Mouse (Mus musculus) gastrocnemius, postnatal 36 days (tissue): Measurements from ENCODE around the gene Dkkl1. TPM values are rescaled to one million over a fixed set of nuclear protein-coding genes. Genes with fewer than 3 reads are reported as not detected.
A peak's percentile ranks its signal among the peaks of the same experiment; 100 is the strongest.

Experiments used
- DNase-seq, 2 experiments: peaks; one replicate each; pipeline ENCODE4 v3.0.0; 2022
- intact Hi-C: fragments of 180-260 bp; cut with DNase I; formaldehyde crosslinking; loops from one replicate; pipeline ENCODE4 v1.15.1; 2025
- total RNA-seq, 2 experiments: library from RNA; stranded (reverse); gene quantifications; 2 replicates each; pipeline ENCODE4 v1.2.3; 2021

Gene Dkkl1
- total RNA-seq, 2 experiments from 2014 or later: not detected

DNA sequence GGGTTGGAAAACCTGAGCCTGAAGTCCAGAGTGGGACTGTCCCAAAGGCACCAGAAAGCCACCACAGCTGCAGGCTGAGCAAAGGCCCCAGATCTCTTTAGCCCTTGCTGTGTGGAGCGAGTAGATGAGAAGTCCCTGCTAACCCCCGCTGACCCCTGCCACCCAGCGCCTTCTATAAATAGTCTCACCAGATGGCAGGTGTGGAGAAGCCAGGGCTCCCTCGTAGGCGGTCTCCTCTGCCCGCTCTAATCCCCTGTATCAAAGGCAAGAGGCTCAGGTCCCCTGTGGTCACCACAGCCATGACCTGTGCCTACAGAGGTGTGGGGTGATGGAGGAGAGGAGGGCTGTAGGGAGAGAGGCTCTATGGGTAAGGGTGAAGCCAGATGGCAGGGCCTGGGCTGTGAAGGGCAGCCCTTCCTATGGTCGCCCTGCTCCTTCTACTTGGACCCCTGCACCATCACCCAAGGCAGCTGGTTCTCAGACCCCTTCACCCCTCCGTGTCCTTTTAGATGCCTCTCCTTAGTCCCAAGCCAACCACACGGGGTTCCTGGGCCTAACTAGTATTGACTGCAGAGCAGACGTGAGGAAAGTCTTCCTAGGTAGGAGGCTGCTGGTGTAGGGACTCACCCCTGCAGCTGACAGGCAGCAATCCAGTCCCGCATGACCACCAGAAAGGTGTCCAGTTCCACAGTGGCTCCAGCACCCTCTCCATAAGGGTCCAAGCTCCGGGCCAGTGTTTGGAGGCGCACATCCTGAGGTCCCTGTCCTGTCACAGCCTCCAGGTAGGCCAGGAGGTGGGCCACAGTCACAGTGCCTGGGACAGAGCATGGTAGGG is 16.4 kb downstream of the Dkkl1 start:
- intact Hi-C loops: loop anchor here (5.0 kb wide), 1 partner anchor 118 kb away; no protein-coding TSS in a partner anchor
- no peak for DNase-seq

DNA sequence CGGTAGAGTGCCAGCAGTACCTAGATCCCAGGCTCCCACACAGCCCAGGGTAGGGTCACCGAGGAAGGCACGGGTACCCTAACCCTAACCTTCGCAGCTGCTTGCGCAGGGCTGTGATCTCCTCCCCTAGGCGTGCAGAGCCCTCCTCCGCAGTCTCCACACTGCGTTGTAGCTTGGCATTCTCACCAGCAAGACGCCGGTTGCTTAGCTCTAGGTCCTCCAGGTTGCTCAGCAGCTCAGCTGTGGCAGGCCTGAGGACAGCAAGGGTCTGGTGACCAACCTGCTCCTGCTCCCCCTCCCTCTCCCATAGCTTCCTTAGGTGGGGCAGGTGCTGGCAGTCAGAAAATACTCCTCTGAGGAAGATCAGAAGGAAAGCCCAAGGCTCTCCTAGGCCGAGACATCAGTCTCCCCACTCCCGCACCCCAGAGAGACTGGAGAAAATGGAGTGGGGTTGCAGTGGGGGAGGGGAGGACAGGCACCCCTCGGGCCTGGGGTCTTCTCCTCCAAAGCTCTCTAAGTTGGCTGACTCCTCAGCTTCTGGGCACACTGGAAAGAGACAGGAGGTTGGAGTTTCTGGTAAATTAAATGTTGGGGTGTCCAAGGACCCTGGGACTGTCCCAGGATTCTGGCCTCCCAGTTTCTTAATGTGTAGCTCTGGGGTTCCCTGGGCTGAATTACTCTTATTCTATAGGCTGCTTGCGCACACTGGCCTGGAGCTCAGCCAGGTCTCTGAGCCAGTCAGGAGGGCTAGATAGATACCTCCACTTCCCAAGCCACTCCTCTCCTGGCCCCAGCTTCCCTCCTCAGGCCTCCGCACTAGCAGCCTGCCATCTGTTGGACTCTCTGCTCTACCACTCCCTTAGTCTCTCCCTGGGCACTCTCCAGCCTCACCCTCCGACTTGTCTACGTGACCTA is 17.8 kb downstream of the Dkkl1 start:
- no peak for DNase-seq
- intact Hi-C loops: no loop called here

DNA sequence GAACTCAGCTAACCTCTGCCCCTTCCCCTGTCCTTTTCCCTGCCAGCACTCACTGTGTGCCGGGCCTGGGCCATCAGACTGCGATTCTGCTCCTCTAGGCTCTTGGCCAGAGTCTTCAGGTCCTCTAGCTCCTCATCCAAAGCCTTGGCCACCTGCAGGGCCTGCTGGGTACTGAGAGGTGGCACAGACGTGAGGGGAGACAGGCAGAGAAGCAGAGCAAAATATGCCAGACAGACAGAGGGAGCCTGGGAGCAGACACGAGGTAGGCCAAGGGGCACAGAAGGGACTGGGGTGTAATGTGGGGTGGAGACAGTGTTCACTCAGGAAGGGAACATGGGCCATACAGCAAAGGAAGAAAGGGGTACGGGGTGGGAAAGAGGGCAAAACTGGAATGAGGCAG is 18.5 kb downstream of the Dkkl1 start:
- intact Hi-C loops: no loop called here
- DNase-seq: no peak

DNA sequence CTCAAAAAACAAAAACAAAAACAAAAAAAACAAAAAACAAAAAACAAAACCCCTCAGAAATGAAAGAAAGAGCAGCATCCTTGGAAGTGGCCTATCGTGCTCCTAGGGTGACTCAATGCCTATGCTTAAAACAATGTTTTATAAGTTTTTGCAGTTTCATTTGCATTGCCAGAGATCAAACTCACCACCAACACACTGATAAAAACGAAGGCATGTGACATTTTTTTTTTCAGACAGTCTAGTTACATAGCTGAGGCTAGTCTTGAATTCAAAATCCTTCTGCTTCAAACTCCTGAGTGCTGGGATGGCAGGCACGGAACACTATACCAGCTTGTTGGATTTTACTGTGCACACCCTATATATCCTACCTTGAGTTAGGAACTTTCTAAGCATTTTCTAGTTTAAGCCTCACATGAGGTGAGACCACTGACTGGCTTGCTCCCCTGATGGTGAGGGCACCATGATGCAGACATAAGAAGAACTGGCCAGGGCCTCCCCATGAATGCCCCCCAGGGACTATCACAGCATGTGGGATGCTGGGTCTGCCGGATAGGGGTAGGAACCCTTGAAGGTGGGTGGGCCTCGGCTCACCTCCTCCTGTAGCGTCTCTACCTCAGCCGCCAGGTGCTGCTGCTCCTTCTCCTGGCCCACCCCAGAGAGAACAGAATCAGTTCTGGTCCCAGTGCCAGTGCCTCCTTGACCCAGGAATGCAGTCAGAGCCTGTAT is 19.2 kb downstream of the Dkkl1 start:
- intact Hi-C loops: no loop called here
- DNase-seq: no peak

DNA sequence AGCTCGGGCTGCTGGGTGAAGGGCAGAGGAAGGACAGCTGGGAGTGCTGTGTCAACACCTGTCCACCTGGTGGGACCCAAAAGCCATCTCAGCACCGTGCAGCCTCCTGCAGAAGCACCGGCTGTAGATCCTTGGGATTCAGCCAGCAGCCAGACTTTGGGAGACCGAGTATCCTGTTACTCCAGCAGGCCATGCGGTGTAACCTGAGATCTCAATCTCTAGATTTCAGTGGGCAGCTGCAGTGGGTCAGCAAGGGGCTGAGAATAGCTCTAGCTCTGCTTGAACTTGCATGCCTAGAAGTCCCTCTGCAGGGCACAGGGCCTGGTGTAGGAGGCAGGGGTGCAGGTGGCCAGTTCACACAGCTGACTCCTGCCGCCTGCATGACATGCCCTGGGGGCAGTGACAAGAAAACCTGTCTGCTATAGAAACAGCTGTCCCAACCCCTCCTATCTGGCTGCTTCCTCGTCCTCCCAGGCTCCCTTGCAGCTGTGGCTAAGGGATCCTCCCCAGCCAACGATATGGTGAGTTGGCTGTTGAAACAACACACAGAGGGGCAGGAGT is 20.1 kb downstream of the Dkkl1 start:
- DNase-seq: peak; percentile 34 to 41
- intact Hi-C loops: no loop called here

DNA sequence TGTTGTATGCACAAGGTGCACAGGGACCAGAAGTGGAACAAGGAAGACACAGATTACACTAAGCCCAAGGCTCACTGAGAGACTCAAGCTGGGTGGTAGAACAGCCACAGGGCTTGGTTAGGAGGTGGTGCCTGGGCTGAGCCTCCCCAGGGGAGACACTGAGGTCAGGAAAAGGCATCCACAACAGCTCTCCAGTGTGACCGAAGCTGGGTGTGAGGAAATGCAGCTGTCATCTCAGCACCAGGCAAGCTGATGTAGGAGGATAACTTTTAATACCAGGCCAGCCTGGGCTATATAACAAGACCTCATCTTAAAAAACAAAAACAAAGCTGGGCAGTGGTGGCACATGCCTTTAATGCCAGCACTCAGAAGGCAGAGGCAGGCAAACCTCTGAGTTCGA is 20.8 kb downstream of the Dkkl1 start:
- intact Hi-C loops: no loop called here
- DNase-seq: no peak

DNA sequence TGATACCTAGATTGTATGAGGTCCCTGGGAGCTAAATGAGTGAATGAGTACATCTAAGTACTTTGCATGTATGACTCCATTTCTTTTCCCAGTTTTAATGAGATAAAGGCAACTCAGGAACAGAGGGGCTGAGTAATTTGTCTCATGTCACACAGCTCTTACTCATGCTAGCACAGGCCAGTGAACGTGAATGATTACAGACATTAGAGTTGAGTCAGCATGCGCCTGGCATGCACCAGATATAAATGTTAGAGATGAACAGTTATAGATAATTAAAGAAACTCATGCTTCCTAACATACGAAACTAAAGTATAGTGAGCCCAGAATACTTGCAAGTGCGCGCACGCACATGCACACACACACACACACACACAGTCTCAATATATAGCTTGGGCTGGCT is 21.8 kb downstream of the Dkkl1 start:
- DNase-seq: no peak

DNA sequence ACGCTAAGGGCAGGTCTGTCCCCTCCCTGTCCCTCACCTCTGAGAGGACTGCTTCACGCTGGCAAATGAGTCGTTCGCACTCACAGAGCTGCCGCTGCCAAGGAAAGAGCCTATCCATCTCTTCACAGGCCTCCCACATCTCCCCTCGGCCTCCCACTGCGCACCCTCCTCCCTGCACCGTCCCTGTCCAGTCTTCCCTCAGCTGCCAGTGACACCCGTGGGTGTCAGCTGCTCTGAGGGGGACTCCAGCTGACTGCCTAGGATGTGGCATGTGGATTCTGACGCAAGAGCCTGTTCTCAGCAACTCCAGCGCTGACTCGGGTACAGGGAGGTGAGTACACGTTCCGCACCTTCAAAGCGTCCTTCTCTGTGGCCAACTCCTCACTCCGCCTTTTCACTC is 22.3 kb downstream of the Dkkl1 start:
- intact Hi-C loops: no loop called here
- DNase-seq: no peak

More for the DNA sequence above, 21.8 kb downstream of the Dkkl1 start:
- intact Hi-C loops: no loop called here

DNA sequence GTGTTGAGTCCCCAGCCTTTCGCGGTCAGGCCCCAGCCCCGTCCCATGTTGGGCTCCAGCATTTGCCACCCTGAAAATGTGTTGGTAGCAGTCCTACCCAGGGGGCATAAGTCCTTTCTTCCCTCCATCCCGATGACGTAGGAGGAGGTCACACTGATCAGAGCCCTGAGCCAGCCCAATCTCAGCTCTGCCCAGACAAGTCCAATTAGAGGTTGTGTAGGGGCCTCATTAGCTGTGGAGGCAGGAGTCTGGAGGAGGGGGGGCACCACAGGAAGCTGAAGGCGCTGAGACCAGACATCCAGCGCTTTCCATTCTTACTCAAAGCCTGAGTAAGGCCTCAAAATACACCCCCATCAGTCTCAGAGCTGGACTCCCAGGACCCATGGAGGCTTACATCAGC is 26.0 kb downstream of the Dkkl1 start:
- intact Hi-C loops: no loop called here
- no peak for DNase-seq

DNA sequence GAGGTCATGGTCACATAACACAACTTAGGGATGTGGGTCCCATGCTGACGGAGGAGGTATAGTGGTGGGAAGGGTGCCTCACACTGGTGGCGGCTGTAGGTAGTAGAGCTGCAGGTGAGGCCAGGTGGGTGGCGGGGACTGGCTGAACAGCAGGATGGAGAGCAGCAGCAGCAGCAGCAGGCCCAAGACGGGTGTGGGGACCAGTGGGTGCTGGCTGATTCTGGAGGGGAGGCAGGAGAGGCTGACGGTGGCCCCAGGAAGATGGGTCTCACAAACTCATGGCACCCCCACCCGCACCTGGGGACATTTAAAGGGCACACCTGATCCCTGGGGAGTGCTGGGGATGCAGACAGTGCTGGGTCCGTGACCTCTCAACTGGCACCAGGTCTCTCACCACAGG is 28.3 kb downstream of the Dkkl1 start:
- no peak for DNase-seq
- intact Hi-C loops: no loop called here

DNA sequence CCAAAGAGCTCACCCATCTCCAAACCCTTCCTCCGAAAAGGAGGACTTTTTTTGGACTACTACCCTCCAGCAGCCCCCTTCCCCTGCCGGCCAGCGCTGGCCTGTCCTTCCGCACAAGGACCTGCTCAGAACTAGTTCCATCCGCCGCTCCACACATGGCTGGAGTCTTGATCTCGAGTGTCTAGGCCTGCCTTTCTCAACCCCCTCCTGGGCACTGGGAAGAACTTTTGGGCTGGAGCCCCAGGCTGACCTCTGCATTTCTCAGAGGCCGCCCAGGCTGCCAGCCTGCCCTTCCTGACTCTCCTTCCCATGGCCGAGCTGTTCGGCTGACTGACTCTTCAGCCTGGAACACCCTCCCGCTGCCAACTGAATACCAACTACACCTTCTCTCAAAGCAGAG is 29.3 kb downstream of the Dkkl1 start:
- intact Hi-C loops: no loop called here
- no peak for DNase-seq

DNA sequence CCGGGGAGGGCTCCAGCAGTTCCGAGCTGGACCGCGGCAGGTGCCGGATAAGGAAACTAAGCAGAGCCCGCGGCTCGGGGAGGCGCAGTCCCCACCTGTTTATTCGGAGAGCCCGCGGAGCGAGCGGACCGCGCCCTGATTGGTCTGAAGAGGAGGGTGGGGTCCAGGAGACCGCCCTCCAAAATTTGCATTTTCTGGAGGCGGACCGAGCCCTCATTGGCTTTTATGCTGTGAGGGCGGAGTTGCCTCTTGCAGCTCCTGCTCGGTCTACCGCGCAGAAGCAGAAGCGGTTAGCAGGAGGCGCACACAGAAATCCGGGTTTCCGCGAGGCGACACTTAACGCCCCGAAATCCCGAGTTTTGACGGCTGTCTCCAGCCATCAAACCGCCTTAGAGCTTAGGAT is 29.7 kb downstream of the Dkkl1 start:
- intact Hi-C loops: no loop called here
- DNase-seq: peak; percentile 75 to 80

DNA sequence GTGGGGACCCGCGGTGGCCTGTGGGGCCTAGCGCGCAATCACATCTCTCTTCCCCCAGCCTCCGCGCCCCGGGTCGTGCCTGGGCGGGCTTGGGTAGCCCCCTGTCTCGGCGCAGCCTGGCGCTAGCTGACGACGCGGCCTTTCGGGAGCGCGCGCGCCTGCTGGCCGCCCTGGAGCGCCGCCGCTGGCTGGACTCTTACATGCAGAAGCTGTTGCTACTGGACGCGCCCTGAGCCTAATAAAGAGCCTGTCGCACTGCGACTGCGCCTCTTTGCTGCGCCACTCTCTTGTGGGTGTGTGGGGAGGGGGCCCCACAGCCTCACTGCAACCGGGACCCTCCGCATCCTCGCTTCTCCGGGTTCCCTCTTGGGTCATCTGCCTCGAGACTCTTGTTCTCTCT is 30.4 kb downstream of the Dkkl1 start:
- no peak for DNase-seq
- intact Hi-C loops: no loop called here

DNA sequence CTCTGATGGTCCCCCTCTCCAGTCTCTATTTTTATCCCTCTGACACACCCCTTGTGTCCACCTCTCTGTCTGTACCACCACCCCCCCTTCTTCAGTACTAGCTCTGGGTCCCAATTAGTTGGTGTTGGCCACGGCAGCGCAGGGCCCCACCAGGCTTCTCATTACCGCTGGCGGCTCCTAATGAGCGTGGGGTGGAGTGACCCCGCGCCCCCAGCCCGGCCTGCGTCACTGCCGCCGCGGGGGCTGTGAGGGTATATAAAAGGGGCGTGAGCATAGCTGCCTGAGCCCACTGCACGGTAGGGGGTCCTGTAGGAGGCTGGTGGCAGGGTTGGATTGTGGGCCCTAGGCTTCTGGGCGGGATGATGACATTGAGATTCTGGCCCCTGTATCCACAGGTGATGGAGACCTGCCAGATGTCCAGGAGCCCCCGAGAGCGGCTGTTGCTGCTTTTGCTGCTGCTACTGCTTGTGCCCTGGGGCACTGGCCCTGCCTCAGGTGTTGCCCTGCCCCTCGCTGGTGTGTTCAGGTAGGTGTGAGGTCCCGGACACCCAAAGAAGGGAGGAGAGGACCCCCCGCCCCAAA is 31.0 kb downstream of the Dkkl1 start, which contains the start of gene Pth2:
Gene Pth2 (plus strand): TSS at position 100 of the 582 bp plus-strand sequence.
- DNase-seq: no peak
- intact Hi-C loops: no loop called here

DNA sequence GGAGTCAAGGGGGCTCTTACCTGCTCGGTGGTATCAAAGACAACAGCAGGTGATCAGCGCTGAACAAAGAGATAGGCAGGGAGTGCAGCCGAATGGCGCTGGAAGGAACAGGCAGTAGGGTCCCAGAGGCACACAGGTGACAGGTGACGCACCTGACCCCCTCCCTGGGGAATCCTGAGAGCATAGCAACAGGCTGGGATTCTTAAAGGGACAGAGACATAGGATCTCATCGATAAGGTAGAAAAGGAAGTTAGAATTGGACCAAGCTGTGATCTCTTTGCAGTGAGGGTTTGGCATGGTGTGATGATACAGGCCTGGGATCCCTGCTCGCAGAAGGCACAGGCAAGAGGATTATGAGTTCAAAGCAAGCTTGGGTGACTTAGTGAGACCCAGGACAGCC is 32.5 kb downstream of the Dkkl1 start, which contains the start of gene Gfy:
Gene Gfy (minus strand): TSS at position 101 of the 400 bp plus-strand sequence.
- intact Hi-C loops: no loop called here
- DNase-seq: no peak

DNA sequence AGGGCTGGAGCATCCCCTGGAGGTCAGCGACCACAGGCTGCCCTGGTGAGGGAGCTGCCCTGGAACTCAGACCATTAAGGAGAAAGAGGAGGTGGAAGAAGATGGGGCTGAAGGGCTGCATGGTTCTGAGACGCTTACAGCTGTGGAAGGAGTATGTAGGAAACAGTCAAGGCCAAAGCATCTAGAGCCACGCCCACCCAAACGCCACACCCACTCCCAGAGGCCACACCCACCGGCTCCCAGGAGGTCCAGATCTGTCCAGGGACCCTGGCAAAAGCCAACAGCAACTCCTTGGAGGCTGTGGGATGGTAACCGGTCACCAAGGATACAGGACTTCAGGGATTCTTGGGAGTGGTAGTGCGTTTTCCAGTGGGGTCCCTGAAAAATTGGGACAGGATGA is 33.4 kb downstream of the Dkkl1 start:
- intact Hi-C loops: no loop called here
- DNase-seq: no peak

DNA sequence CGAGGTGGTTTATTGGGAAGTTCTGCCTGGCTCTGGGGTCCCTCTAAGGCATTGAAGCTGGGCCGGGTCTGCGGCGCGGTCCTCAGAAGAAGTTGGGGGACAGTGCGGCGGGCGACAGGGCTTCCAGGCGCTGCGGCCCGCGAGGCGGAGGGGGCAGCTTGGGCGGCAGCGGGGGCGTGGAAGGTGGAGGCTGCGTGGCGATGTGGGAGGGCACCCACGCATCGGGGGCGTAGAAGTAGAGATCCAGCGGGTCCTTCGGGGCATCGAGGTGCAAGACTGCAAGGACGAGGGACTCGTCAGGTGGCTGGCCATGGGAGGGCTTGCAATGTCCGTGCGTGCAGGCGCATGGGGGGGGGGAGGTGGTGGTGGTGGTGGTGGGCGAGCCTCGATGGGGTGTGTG is 35.6 kb downstream of the Dkkl1 start:
- intact Hi-C loops: no loop called here
- DNase-seq: no peak

DNA sequence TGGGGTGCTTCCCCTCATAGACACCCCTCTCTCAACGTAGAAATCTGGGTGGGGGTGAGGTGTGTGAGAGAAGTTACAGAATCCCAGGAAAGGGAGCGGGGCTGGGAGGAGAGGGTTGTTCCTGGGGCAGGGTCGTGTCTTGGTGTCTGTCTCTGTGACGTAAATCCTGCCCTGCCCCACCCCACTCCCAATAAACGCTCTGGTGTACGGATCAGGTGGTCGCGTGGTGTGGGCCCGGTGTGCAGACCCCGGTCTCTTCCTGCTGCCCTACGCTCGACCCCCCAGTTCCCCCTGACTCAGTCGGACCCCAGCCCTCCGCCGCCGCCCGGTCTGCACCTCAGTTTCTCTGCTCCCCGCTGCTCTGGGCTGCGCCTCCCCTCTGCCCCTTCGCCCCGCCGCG is 36.0 kb downstream of the Dkkl1 start:
- intact Hi-C loops: no loop called here

DNA sequence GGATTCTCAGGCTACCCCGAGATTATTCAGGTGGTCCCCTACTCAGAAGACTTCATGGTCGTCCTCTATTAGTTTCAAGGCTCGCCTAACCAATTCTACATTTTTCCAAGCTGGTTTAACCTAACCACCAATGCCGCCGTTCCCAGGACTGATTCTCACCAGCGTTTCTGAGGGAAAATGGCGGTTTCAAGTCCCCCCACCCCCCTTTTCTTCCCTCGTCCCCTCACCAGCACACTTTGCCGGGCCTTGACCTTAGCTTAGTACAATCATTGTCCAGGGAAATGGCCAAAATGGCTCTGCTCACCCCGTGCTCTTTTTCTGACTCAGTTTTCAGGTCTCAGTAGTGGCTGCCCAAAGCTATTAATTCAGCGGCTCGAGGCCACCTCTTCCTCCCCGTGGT is 36.5 kb downstream of the Dkkl1 start:
- no peak for DNase-seq
- intact Hi-C loops: no loop called here

More for the DNA sequence above, 36.0 kb downstream of the Dkkl1 start:
- DNase-seq: no peak
